Mouse (Mus musculus) embryonic facial prominence, embryonic 10.5 days (tissue): ENCODE data around the gene Cd8b1. TPM values are rescaled to one million over a fixed set of nuclear protein-coding genes. Genes with fewer than 3 reads are reported as not detected.

Experiments used
- DNase-seq: peaks from one replicate; pipeline ENCODE4 v3.0.0-alpha.2; 2017; ENCODE audit warnings: low spot score
- H3K27ac ChIP-seq: fragments of 300-500 bp; sonication (generic); replicated peaks from 2 replicates; pipeline ENCODE4 v1.5.1; 2016; ENCODE audit warnings: mild to moderate bottlenecking
- H3K27me3 ChIP-seq: fragments of 300-500 bp; sonication (generic); replicated peaks from 2 replicates; pipeline ENCODE4 v1.6.1; 2016; ENCODE audit warnings: low read depth, mild to moderate bottlenecking; ENCODE audit not compliant: poor library complexity, severe bottlenecking
- H3K36me3 ChIP-seq: fragments of 300-500 bp; sonication (generic); replicated peaks from 2 replicates; pipeline ENCODE4 v1.6.1; 2016; ENCODE audit warnings: mild to moderate bottlenecking, moderate library complexity
- H3K4me1 ChIP-seq: fragments of 300-500 bp; sonication (generic); 2 replicates; pipeline ENCODE4 v1.6.1; 2016
- H3K4me3 ChIP-seq: fragments of 300-500 bp; sonication (generic); 2 replicates; pipeline ENCODE4 v1.5.1; 2016; ENCODE audit warnings: mild to moderate bottlenecking, moderate library complexity
- H3K9me3 ChIP-seq: fragments of 300-500 bp; sonication (generic); 2 replicates; pipeline ENCODE4 v1.6.1; 2016; ENCODE audit warnings: mild to moderate bottlenecking
- WGBS: fragments of 180-500 bp; shearing (Covaris S2); methylation state at CpG from one replicate; pipeline ENCODE4 v1.1.7; 2016; 5-methylcytosine and 5-hydroxymethylcytosine counted together
- polyA plus RNA-seq: library from polyadenylated mRNA; unstranded; fragments of >200 nt; fragmentation: Nextera tagmentation; extraction: Ambion mirVana; gene quantifications from 2 replicates; pipeline ENCODE4 v1.2.1, GENCODE M21; 2016

Gene Cd8b1
- polyA plus RNA-seq, 1 experiment from 2014 or later, result 0.12 TPM

GRCm38 (mm10) chr6:71353722-71354121 lies 31.1 kb downstream of the Cd8b1 start:
- H3K27me3 ChIP-seq, result no peaks in the 10 kb centered on the region
- no peaks in the 10 kb centered on the region for H3K36me3 ChIP-seq
- DNase-seq, result no peak
- H3K9me3 ChIP-seq, result no peaks in the 10 kb centered on the region
- no peaks in the 10 kb centered on the region for H3K4me1 ChIP-seq
- H3K27ac ChIP-seq, result no peak overlapping the region
- 77% methylated on average over 2 of the region's 2 CpGs for WGBS
- no peak overlapping the region for H3K4me3 ChIP-seq

- no peak for DNase-seq
- Histone ChIP-seq H3K27me3 (no peaks in the 10 kb centered on the region), H3K27ac (no peak overlapping the region), H3K9me3 (no peaks in the 10 kb centered on the region), H3K36me3 (no peaks in the 10 kb centered on the region), H3K4me1 (no peaks in the 10 kb centered on the region), H3K4me3 (no peak overlapping the region)
- WGBS, result 90% methylated on average over 7 of the region's 7 CpGs
These were observed 34.9 kb downstream of the Cd8b1 start for GRCm38 (mm10) chr6:71357493-71357892.

DNA sequence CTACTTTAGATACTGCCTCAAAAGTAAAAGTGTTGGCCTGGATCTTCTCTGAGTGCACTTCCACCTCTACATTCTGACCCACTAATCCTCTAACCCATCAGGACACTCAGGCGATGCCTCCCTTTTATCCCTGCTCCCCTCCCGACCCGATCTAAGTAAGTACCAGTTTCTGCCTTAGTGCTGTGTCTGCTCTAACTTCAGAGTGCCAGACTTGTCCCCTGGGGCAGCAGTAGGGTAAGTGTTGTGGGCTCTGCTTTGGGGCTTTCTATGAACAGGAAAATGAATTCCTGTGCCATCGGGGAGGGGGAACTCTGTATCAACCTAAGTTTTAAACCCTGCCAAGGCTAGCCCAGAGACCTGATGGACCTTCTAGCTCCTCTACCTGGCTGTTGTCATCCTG lies 37.6 kb downstream of the Cd8b1 start:
- no peak for DNase-seq
- no peaks in the 10 kb centered on the region for H3K9me3 ChIP-seq
- H3K4me3 ChIP-seq, result no peak overlapping the region
- 73% methylated on average over 4 of the region's 4 CpGs for WGBS
- H3K27ac ChIP-seq, result no peak overlapping the region
- no peaks in the 10 kb centered on the region for H3K27me3 ChIP-seq
- H3K4me1 ChIP-seq, result no peaks in the 10 kb centered on the region
- no peaks in the 10 kb centered on the region for H3K36me3 ChIP-seq

DNA sequence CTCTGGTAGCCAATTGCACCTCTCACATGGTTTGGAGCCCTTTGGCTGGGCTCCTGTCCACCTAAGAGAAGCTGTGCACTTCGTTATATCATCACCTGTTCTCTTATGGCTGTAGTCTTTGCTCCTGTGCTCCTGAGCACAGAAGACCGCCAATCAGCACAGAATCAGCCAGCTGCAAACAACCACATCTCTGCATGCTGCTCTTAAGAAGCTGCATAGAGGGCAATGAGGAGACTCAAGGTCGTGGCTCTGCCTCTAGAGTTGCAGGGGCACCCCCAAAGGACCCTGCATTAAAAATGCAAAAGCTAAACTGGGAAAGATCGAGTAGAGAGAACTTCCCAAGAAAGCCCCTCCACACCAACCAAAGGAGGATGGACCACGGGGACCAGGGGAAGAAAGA lies 38.2 kb downstream of the Cd8b1 start:
- H3K4me3 ChIP-seq, result no peak overlapping the region
- H3K9me3 ChIP-seq, result no peaks in the 10 kb centered on the region
- no peaks in the 10 kb centered on the region for H3K36me3 ChIP-seq
- 64% methylated on average over 5 of the region's 5 CpGs for WGBS
- H3K27me3 ChIP-seq, result no peaks in the 10 kb centered on the region
- no peaks in the 10 kb centered on the region for H3K4me1 ChIP-seq
- H3K27ac ChIP-seq, result no peak overlapping the region
- DNase-seq, result no peak

DNA sequence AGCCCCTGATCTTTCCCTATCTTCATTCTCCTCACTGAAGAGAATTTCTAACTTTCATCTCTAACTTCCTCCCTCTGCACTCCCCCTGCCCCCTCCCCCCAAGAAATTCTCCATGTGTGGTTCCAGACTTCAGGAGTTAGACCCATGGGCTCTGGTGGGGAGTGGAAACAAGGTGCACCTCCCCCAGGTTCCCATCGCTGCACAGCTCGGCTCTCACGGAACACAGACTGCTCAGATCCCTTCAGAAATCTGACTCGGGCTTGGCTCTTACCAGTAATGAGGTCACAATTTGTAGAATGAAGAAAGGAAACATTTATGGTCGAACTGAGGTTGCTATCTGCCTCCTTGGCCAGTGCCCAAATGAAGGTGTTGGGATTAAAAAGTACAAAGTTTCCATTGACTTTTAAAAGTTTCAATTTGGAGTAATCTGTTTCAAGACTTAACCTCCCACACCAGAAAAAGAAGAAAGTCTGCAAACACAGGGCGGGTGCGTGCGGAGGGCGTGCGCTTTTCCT lies 38.6 kb downstream of the Cd8b1 start:
- 85% methylated on average over 10 of the region's 10 CpGs for WGBS
- H3K4me1 ChIP-seq, result no peaks in the 10 kb centered on the region
- H3K27ac ChIP-seq, result no peak overlapping the region
- no peak for DNase-seq
- H3K4me3 ChIP-seq, result no peak overlapping the region
- H3K36me3 ChIP-seq, result no peaks in the 10 kb centered on the region
- no peaks in the 10 kb centered on the region for H3K27me3 ChIP-seq
- H3K9me3 ChIP-seq, result no peaks in the 10 kb centered on the region

GRCm38 (mm10) chr6:71363995-71364394 lies 41.4 kb downstream of the Cd8b1 start:
- 85% methylated on average over 2 of the region's 2 CpGs for WGBS
- no peaks in the 10 kb centered on the region for H3K4me1 ChIP-seq

GRCm38 (mm10) chr6:71369416-71369815 lies 46.8 kb downstream of the Cd8b1 start:
- 92% methylated on average over 6 of the region's 6 CpGs for WGBS
- Histone ChIP-seq H3K4me1 (no peaks in the 10 kb centered on the region), H3K27ac (no peak overlapping the region), H3K4me3 (no peak overlapping the region), H3K36me3 (no peaks in the 10 kb centered on the region), H3K9me3 (no peaks in the 10 kb centered on the region), H3K27me3 (no peaks in the 10 kb centered on the region)
- DNase-seq, result no peak

More at GRCm38 (mm10) chr6:71363995-71364394, 41.4 kb downstream of the Cd8b1 start:
- Histone ChIP-seq H3K4me3 (no peak overlapping the region), H3K27ac (no peak overlapping the region), H3K27me3 (no peaks in the 10 kb centered on the region), H3K9me3 (no peaks in the 10 kb centered on the region), H3K36me3 (no peaks in the 10 kb centered on the region)
- DNase-seq, result no peak

GRCm38 (mm10) chr6:71371085-71371605 lies 48.6 kb downstream of the Cd8b1 start:
- DNase-seq, result no peak
- Histone ChIP-seq H3K4me3 (no peak overlapping the region), H3K4me1 (no peaks in the 10 kb centered on the region), H3K9me3 (no peaks in the 10 kb centered on the region), H3K27ac (no peak overlapping the region), H3K36me3 (no peaks in the 10 kb centered on the region), H3K27me3 (no peaks in the 10 kb centered on the region)
- WGBS, result 89% methylated on average over 5 of the region's 5 CpGs

GRCm38 (mm10) chr6:71372041-71372720 lies 49.6 kb downstream of the Cd8b1 start:
- Histone ChIP-seq H3K4me1 (no peaks in the 10 kb centered on the region), H3K4me3 (no peak overlapping the region), H3K27me3 (no peaks in the 10 kb centered on the region), H3K36me3 (no peaks in the 10 kb centered on the region), H3K9me3 (0 out of 2 replicates have a peak, but pooled peaks cover under 1% of the 10 kb centered on the region), H3K27ac (no peak overlapping the region)
- no peak for DNase-seq
- 86% methylated on average over 5 of the region's 5 CpGs for WGBS

DNA sequence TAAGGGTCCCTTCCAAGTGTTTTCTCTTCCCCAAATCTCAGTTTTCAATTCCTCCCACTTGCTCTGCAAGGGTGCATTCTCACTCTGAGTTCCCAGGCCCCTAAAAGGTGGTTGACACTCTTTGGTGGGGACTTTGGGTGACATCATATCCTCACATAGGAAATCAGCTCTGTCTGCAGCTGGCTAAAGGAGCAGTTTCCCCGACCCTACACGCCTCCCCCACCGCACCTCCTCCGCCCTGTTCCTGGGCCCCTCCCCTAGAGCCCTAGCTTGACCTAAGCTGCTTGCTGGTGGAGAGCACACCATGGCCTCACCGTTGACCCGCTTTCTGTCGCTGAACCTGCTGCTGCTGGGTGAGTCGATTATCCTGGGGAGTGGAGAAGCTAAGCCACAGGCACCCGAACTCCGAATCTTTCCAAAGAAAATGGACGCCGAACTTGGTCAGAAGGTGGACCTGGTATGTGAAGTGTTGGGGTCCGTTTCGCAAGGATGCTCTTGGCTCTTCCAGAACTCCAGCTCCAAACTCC lies 50.7 kb downstream of the Cd8b1 start, which contains the start of gene Cd8a:
Gene Cd8a, plus strand, starts transcription at position 179 of the 527 bp plus-strand sequence.
- no peaks in the 10 kb centered on the region for H3K27me3 ChIP-seq
- no peak within 1 kb of the TSS for H3K27ac ChIP-seq
- no peaks in the 10 kb centered on the region for H3K36me3 ChIP-seq
- DNase-seq, result no peak
- H3K4me3 ChIP-seq, result no peak within 1 kb of the TSS
- no peaks in the 10 kb centered on the region for H3K4me1 ChIP-seq
- 0 out of 2 replicates have a peak, but pooled peaks cover 3% of the 10 kb centered on the region for H3K9me3 ChIP-seq
- 82% methylated on average over 14 of the region's 14 CpGs for WGBS

GRCm38 (mm10) chr6:71374311-71374829 lies 51.8 kb downstream of the Cd8b1 start:
- no peak overlapping the region for H3K4me3 ChIP-seq
- no peaks in the 10 kb centered on the region for H3K36me3 ChIP-seq
- no peak overlapping the region for H3K27ac ChIP-seq
- no peaks in the 10 kb centered on the region for H3K4me1 ChIP-seq
- no peak for DNase-seq
- H3K9me3 ChIP-seq, result 0 out of 2 replicates have a peak, but pooled peaks cover 3% of the 10 kb centered on the region
- no peaks in the 10 kb centered on the region for H3K27me3 ChIP-seq
- 89% methylated on average over 19 of the region's 19 CpGs for WGBS

- Histone ChIP-seq H3K27me3 (no peaks in the 10 kb centered on the region), H3K4me3 (no peak overlapping the region), H3K27ac (no peak overlapping the region), H3K36me3 (no peaks in the 10 kb centered on the region), H3K4me1 (no peaks in the 10 kb centered on the region), H3K9me3 (0 out of 2 replicates have a peak, but pooled peaks cover 3% of the 10 kb centered on the region)
- 74% methylated on average over 2 of the region's 2 CpGs for WGBS
- DNase-seq, result no peak
These were observed 52.3 kb downstream of the Cd8b1 start for GRCm38 (mm10) chr6:71374921-71375320.

DNA sequence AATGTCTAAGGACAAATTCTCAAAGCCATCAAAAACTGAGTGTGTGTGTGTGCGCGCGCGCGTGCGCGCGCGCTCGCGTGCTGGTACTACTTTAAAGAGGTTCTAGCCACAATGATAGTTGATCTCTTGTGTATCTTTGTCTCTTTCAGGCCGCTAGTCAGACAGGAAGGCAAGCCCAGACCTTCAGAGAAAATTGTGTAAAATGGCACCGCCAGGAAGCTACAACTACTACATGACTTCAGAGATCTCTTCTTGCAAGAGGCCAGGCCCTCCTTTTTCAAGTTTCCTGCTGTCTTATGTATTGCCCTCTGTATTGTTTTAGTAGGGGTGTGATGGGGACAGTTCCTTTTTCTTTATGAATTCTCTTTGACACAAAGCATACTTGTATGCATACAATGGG lies 54.1 kb downstream of the Cd8b1 start:
- Histone ChIP-seq H3K36me3 (no peaks in the 10 kb centered on the region), H3K4me1 (no peaks in the 10 kb centered on the region), H3K27me3 (no peaks in the 10 kb centered on the region), H3K4me3 (no peak overlapping the region), H3K27ac (no peak overlapping the region), H3K9me3 (0 out of 2 replicates have a peak, but pooled peaks cover 3% of the 10 kb centered on the region)
- no peak for DNase-seq
- WGBS, result 96% methylated on average over 13 of the region's 13 CpGs
